Mouse (Mus musculus) left cerebral cortex, adult 11 months (tissue): ENCODE results near the gene Cabin1.

Experiments
- DNase-seq: peaks from one replicate; pipeline ENCODE4 v3.0.0; 2022; ENCODE audit warnings: low spot score

Cabin1 gene

GRCm38 (mm10) chr10:75636084-75636786 is 127.9 kb downstream of the Cabin1 start:
- DNase-seq = no peak

DNA sequence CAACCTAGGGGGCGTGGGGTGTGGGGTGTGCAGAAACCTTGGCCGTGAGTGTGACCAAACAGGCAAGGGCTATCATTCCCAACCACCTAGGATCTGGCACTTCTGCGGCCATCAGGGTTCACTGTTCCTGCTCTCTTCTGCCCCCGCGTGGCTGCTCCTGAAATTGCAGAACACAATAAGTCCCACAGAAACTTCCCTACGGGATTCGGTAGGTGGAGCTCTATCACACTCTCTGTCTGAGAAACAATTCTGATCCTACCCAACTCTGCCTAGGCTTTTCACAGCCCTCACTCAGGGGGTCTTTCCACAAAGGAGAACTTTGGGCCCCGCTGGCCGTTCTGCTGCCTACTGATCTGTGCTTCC is 128.5 kb downstream of the Cabin1 start:
- peak; percentile 66 for DNase-seq

- DNase-seq = no peak
Measured at GRCm38 (mm10) chr10:75635019-75635692, 129.0 kb downstream of the Cabin1 start.

- no peak for DNase-seq
Measured at GRCm38 (mm10) chr10:75634610-75635009, 129.5 kb downstream of the Cabin1 start.

DNA sequence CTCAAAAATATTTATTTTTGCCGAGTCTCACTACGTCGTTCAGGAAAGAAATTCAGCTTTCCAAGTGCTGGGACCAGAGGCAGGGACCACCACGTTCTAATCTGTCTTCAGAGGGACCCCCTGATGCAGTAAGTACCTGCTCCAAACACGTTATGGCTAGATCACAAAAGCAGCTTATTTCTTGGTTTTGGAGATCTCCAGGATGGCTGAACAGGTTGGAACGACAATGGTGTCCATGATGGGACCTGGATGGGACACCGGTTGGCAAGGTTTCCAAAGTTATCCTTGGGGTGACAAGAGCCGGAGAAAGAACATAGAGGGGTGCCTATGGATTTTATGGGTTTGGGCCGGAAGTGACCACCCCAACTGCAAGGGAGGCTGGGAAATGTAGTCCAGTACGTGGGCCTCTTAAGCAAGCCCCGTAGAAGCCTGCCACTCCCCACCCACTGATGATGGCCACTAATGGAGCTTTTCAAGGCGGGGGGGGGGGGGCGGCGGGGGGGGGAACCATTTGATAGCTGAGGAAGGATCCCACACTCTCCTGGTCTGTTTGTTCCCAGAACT is 130.5 kb downstream of the Cabin1 start:
- DNase-seq = no peak

DNA sequence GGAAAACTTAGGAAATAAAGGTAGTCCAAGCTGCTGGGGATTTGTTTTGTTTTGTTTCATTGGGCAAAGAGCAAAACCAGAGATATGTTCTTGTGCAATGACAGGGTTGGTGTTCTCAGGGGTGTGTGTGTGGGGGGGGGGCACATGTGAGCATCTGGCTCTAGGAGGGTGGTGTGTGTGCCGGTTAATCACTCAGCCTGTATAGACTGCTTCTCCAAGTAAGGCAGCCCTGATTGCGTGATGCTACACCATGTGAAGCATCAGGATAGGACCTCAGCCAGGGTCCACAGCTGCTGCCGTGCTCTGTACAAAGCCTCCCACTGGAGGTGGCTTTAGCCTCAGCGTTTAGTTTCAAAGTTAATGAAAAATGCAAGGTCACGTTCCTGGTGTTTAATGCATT is 131.1 kb downstream of the Cabin1 start:
- DNase-seq = no peak

- no peak for DNase-seq
Measured at GRCm38 (mm10) chr10:75632633-75633032, 131.5 kb downstream of the Cabin1 start.

GRCm38 (mm10) chr10:75627490-75627889 is 136.7 kb downstream of the Cabin1 start:
- no peak for DNase-seq

GRCm38 (mm10) chr10:75626991-75627390 is 137.2 kb downstream of the Cabin1 start:
- DNase-seq = no peak

- no peak for DNase-seq
Measured at GRCm38 (mm10) chr10:75625920-75626319, 138.2 kb downstream of the Cabin1 start.

- DNase-seq = no peak
Measured at GRCm38 (mm10) chr10:75620818-75621217, 143.3 kb downstream of the Cabin1 start.

DNA sequence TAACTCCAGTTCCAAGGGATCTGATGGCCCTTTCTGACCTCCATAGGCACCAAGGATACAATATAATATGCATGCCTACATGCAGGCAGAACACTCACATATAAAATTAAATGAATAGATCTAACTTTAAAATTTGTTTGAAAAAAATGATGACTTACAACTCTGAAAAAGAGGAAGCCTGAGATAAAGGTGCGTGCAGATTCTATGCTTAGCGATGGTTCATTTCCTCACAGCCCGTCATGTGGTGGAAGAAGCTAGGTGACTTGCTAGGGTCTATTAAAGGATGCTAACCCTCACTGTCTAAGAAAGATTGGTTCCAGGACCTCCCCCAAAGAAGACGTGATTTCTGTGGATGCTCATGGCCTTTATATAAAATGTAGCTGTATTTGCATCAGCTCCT is 148.1 kb downstream of the Cabin1 start:
- no peak for DNase-seq

DNA sequence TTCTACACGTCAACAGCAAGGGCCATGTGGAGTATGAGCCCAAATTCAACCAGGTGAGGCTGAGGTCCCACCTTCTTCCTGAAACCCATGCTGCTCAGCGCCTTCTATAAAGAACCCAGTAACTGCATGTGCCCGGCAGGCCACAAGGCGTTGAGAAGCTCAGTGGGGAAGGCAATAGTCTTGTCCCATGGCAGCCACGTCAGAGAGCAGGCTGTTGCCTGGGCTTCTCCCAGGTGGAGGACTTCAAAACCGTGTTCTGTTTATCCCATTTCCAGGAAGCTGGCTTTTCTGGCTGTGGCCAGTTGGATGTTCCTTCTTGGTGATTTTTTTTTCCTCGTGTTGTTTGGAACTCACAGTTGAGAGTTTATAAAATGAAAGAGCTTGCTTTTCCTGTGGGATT is 153.7 kb downstream of the Cabin1 start:
- no peak for DNase-seq

DNA sequence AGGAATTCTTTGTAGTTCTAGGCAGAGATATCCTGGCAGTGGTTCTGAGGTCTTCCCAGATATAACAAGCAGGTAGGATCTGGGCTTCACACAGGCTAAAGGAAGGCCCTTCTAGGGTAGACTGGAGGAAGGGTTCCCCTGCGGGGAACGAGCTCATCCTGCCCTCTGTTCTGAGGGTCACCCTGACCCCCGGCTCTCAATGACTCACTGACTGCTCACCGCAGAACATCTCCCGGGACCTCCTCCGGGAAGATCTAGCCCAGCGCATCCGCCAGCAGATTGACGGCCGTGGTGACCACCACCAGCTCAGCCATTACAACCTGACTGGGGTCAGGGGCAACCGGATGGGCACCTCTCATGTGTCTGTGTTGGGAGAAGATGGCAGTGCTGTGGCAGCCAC is 155.2 kb downstream of the Cabin1 start:
- no peak for DNase-seq

GRCm38 (mm10) chr10:75607253-75607652 is 156.9 kb downstream of the Cabin1 start:
- no peak for DNase-seq

DNA sequence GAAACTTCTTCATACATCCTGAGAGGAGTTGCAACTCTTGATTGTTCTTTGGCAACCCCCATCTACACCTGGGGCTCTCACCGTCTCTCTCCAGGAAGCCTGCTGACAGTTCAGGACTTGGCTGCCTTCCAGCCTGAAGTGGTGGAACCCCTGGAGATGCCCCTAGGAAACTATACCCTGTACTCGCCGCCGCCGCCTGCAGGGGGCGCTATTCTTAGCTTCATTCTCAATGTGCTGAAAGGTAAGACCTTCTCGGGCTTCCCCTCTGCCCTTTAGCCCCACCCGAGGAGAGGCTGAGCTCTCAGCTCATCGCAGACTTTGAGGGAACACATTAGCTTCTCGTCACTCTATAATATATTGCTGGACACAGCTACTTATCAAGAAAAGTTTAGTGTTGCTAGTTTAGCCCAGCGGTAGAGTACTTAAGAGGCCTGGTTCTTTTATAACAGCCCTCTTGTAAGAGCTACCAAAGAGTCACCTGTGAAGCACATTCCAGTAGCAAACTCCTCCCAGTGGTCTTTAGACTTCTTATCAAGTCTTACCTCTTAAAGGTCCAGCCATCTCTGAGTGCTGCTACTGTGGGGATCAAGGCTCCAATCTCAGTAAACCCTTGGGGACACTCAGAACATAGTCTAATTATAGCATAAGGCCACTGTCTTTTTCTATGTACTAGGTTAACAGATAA is 158.8 kb downstream of the Cabin1 start:
- DNase-seq = no peak

DNA sequence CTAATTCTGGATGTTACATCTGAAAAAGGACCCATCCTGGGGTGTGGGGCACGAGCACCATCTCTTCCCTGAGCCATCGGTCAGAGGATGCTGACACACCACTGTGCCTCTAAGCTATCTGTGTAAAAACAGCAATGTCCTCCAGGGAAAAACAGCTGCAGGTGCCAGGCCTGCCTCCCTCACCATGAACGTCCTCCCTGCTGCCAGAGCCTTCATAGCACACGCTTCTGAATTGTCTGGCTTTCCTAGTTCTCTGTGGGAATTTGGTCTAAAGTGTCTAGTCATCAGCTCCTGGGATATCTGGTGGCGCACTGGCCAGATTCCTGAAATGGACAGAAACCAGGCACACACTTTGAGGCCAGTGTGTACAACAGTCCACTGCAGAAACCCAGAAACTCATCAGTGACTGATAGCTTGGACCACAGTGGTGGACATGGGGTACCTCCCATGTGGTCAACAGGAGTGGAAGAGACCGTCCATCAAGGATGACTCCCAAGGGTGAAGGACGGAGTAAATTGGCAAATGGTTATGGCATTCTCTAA is 163.9 kb downstream of the Cabin1 start:
- DNase-seq = no peak
